Mouse (Mus musculus) cerebellum, postnatal 36 days (tissue): Measurements from ENCODE around the gene Neurl1a.

Source experiments
- DNase-seq, 2 experiments: peaks; one replicate each; pipeline ENCODE4 v3.0.0; 2021 to 2022; ENCODE audit warnings: mixed read lengths in 2 of 2

Gene Neurl1a

DNA sequence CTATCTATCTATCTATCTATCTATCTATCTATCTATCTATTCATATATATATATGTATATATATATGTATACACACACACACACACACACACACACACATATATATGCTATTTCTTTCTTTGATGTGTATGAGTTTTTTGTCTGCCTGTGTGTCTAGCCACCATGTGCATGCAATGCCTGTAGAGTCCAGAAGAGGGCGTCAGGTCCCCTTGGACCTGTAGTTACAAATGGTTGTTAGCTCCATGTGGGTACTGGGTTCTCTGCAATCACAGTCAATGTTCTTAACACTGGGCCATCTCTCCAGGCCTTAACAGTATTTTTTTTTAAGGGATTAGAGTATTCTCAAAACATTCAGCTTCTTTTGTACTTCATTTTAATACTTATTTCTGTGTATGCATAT is 34.9 kb downstream of the Neurl1a start:
- peak in 1 of 2 experiments; percentile 39 for DNase-seq

GRCm38 (mm10) chr19:47216766-47217165 is 38.1 kb downstream of the Neurl1a start:
- DNase-seq, result no peak

DNA sequence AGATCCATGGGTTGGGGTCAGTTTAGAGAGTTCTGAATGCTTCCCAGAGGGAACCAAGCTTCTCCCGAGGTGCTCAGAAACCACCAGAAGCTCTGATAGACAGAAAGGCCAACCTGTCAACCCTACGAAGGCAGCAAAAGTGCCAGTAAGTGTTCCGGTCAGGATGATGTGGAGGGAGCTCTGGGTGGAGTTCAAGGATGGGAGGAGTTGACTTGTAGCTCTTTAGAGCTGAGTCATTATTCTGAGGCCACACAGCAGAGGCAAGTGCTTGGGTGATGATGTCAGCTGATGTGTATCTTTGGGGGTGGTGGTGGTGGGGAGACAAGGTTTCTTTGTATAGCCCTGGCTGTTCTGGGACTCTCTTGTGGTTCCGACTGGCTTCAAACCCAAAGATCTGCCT is 41.0 kb downstream of the Neurl1a start:
- no peak for DNase-seq

- DNase-seq, result no peak
Measured at GRCm38 (mm10) chr19:47220232-47220631, 41.6 kb downstream of the Neurl1a start.

GRCm38 (mm10) chr19:47221006-47221405 is 42.4 kb downstream of the Neurl1a start:
- DNase-seq, result no peak

GRCm38 (mm10) chr19:47221500-47222153 is 43.0 kb downstream of the Neurl1a start:
- peak in 1 of 2 experiments; percentile 53 for DNase-seq

DNA sequence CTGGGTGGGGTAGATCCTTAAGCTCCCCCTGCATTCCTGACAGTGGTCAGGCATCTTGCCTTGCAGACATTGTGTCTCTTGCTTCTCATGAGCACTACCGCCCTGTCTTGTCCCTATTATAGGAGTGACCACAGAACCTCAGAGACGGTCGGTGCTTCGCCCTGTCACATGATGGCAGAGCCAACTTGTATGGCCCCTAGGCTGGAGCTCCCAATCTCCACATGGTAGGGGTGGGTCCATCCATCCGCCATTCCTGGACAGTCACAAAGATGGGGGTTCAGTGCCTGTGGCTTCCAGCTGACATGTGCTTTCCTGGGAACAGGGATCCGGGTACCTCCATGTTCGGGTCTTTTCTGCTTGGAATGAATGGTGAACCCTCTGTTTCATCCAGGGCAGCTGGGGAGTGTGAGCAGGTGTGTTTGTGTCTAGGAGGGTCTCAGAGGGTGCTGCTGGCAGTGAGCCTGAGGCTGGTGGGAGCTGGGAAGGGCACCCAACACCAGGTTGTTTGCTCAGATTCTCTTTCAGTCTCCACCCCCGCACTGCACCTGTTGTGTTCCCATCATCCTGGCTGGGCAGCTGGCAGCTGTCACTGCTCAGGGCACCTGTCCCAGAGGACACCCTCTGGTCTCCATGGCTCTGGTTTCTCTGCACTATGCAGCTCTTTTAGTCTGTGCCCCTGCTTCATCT is 43.7 kb downstream of the Neurl1a start:
- DNase-seq, result peak; percentile 80 to 82

DNA sequence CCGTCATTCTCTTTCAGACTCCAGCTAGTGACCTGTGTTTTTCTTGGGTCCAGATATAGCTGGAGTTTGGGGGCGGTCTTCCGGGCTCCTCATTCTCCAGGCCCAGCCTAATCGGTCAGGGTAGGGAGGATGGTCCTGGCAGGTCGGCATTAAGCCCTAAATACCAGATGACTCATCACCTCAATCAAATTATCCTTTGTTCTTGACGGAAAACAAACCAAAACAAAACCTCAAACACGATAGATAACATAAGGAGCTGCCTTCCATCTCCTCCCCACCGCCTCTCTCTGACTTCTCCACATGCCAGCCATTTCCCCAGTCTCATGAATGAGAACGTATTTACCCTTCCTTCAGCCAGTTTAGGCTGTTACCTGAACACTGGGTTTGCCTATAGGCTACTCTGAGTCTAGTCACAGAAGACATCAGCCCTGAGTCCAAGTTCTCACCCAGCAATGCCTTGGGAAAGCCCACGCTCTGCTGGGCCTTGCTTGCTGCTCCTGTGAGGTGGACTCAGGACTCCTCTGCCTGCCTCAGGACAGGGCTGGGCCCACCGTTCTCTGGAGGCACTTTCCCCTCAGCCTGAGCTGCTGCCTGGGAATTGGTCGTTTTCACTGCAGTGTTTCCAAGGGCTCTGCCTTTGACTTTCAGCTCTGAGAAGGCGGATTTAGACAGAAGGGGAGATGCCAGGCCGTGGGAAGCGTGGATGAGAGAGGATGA is 44.4 kb downstream of the Neurl1a start:
- no peak for DNase-seq

GRCm38 (mm10) chr19:47224743-47225142 is 46.1 kb downstream of the Neurl1a start:
- DNase-seq, result no peak

- DNase-seq, result peak; percentile 56 to 63
Measured at GRCm38 (mm10) chr19:47225791-47226190, 47.2 kb downstream of the Neurl1a start.

GRCm38 (mm10) chr19:47228725-47229252 is 50.2 kb downstream of the Neurl1a start:
- peak; percentile 75 to 79 for DNase-seq

DNA sequence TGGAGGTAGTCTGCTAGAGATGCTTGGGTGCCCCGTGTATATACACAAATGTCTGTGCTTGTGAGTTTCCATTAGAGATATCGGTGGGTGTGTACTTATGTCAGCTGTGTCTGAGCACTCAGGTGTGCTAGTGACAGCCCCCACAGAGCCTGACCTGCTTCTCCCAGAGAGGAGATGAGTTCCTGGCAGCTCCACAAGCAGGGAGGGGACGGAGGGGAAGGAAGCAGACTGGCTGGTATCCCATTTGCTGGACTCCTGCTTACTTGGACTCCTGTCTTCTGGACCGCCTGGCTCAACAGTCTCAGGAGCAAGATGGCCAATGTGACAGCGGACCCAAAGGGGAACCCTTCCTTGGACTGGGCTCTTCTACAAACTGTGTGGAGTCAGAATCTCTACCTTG is 50.8 kb downstream of the Neurl1a start:
- peak; percentile 79 to 80 for DNase-seq

DNA sequence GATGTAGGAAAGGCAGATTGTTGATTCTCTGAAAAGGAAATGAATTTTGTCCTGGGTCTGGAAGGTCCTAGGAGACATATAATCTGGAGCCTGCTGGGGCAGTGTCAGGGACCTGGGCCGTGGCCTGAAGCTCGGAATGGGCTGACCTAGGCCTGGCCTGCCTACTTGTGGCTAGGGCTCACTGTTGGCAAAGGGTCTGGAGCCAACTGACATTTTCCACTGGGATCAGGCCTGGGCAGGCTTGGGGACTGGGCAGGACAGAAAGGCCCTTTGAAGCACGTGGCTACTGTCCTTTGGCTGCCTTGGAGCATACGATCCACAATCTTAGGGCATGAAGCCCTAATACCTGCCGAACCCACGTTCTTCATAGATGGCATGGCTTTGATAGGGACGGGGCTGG is 51.5 kb downstream of the Neurl1a start:
- DNase-seq, result no peak

DNA sequence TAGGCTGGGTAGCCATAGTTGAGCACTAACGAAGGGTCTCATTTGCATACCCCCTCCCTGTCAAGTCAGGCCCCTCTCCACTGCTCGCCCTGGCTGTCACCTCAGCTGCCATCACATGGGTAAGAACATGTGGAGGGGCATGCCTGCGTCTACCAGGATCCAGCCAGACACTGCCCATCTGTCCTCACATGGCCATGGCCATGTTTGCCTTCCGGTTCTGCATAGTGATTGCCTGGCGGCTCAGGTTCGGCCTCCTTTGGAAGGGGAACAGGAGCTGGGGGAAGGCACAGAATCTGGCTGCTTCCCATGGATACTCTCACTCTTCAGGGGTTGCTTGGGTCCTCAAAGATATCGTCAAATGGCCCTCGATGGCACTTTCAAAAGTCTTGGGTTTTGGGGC is 52.1 kb downstream of the Neurl1a start:
- no peak for DNase-seq

- no peak for DNase-seq
Measured at GRCm38 (mm10) chr19:47231389-47231788, 52.8 kb downstream of the Neurl1a start.

- DNase-seq, result no peak
Measured at GRCm38 (mm10) chr19:47232077-47232865, 53.7 kb downstream of the Neurl1a start.

GRCm38 (mm10) chr19:47233087-47233486 is 54.5 kb downstream of the Neurl1a start:
- DNase-seq, result peak in 1 of 2 experiments; percentile 38

DNA sequence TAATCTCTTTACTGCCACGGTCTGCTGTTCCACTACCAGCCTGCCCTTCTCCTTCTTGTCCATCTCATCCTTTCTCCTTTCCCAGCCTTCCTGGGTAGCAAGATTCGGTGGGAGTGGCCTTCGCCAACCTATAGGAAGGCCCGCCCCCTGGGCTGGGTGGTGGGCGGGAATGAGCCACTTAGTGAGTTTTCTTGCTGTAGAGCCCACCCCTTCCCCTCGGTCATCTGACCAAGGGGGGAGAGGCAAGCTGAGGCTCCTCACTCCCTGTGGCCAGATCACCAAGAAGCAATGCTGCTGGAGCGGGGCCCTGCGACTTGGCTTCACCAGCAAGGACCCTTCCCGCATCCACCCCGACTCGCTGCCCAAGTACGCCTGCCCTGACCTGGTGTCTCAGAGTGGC is 61.5 kb downstream of the Neurl1a start:
- DNase-seq, result no peak

DNA sequence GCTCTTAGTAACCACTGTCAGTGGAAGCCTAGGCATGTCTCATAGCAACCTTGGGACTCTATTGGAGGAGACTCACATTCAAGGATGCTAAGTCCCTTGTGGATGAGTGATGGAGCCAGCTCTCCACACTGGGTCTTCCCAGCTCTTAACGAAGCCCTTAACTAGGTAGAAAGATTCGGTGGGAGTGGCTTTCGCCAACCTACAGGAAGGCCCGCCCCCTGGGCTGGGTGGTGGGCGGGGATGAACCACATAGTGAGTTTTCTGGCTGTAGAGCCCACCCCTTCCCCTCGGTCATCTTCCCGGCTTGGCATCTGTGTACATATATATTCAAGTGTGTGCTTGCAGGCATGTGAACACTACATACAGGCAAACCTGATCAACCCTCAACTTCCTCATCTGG is 62.3 kb downstream of the Neurl1a start:
- no peak for DNase-seq

- DNase-seq, result no peak
Measured at GRCm38 (mm10) chr19:47242227-47242626, 63.6 kb downstream of the Neurl1a start.

GRCm38 (mm10) chr19:47245512-47245911 is 66.9 kb downstream of the Neurl1a start:
- no peak for DNase-seq

DNA sequence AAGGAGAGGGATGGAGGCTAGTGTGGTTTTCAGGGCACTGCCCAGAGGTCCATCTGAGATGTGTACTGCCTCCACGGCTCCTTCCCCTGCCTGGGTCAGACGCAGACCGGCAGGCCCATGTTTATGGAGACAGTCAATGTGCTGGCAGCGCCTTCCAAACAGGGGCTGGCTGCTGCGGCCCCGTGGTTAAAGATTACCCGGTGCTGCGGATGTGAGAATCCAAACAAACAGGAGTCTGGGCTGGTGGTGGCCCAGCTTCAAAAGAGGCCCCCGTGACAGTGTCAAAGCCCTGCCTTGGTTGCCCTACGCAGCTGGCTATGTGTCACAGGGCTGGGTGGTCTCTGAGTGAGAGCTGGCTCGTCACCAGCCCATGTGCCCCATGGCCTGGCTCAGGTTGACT is 69.2 kb downstream of the Neurl1a start:
- no peak for DNase-seq

GRCm38 (mm10) chr19:47248296-47248695 is 69.7 kb downstream of the Neurl1a start:
- DNase-seq, result no peak
